Mouse (Mus musculus): Measurements from ENCODE around the gene 2900026A02Rik. TPM values are rescaled to one million over a fixed set of nuclear protein-coding genes. Genes with fewer than 3 reads are reported as not detected.

2900026A02Rik gene
- 0.23 and 0.49 TPM in 2 replicates for total RNA-seq (2017)

DNA sequence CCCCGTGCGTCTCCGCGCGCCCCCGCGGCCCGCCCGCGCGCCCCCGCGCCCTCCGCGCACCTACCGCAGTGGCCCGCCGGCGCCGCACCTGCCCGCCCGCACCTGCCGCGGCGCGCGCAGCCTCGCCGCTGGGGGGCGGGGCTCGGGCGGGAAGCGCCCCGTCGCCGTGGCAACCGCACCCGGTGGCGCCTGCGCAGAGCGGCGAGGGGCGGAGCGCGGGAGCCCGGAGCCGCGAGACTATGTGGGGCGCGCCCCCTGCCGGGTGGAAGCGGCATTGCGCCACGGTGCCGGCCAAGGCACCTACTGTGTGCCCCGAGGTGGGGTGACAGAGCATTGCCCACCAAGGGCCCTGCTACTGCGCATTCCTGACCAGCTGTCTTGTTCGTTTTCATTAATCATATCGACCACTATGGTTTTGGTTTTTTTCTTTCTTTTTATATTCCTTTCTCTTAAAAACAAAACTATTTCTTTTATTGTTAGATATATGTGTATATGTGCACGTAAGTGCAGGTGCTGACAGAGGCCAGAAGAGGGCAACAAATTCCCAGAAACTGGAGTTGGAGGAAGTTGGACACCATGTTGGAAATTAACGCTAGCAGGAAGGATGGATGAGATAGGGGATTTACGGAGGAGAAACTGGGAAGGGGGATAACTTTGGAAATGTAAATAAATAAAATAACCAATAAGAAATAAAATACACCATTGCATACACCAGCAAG lies at the start of gene 2900026A02Rik:
Gene 2900026A02Rik, minus strand, starts transcription at position 90 of the 719 bp plus-strand sequence.
- no peak for ATAC-seq (ENCODE audit: extremely low read depth, insufficient number of reproducible peaks, low FRiP score, poor library complexity, severe bottlenecking)

DNA sequence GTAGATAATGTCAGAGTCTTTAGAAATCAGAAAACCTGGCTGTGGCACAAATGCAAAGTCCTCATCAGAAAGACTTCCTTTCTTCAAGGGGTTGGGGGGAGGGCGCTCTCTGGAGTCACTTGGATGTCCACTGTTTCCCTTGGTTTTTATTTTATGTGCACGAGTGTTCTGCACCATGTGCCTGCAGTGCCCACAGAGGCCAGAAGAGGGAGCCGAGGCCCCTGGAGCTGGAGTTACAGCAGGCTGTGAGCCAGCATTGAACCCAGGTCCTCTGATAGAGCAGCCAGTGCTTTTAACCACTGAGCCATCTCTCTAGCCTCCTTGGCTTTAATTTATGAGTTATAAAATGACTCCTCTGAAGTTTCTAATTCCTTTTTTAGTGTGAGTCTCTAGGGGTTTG lies 49.0 kb upstream of the 2900026A02Rik start:
- ATAC-seq (ENCODE audit: extremely low read depth, insufficient number of reproducible peaks, low FRiP score, poor library complexity, severe bottlenecking), result no peak

DNA sequence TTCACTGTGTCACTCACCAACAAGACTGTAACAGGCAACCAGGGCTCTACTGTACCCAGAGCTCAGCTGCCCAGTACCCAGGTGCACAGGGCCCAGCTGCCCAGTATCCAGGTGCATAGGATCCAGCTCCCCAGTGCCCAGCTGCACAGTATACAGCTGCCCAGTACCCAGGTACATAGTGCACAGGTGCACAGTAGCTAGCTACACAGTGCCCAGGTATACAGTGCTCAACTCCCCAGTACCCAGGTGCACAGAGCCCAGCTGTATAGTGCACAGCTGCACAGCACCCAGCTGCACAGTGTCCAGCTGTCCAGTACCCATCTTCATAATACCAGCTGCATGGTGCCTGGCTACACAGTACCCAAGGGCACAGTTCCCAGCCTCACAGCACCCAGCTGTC lies 47.2 kb upstream of the 2900026A02Rik start:
- ATAC-seq (ENCODE audit: extremely low read depth, insufficient number of reproducible peaks, low FRiP score, poor library complexity, severe bottlenecking), result no peak

DNA sequence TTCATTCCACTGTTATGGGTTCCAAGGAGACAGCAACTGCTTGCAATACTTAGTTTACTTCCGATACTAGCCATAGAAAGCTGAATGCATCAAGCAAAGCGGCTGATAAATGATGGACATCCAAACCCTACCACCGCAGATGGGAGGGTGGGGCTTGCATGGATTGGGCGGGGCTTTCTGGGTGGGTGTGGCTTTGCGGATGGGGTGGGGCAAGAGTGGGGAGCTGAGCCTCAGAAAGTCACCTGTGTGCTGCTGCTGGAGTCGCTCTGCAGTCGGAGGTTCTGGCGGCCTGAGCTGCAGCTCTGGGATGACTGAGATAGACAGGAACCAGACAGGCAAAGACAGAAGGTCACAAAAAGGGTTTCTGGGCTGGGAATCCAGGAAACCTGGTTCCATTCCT lies 44.6 kb upstream of the 2900026A02Rik start:
- ATAC-seq (ENCODE audit: extremely low read depth, insufficient number of reproducible peaks, low FRiP score, poor library complexity, severe bottlenecking), result no peak

DNA sequence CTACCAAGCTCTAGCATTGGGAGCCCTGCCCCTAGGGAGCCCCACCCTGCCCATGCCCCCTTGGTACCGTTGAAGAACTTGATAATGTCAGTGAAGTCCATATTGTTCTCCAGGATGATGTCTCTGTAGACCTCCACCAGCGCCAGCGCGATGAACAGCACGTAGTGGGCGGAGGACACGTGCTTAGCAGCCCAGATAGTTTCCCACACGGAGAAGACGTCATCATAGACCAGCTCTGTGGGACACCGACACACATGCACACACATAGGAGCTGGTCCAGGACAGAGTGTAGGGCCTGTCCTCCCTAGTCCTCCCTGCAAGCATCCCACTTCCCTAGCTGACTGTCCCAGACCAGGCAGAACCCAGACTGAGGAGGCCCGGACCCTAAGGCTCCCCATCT lies 29.8 kb upstream of the 2900026A02Rik start:
- no peak for ATAC-seq (ENCODE audit: extremely low read depth, insufficient number of reproducible peaks, low FRiP score, poor library complexity, severe bottlenecking)

DNA sequence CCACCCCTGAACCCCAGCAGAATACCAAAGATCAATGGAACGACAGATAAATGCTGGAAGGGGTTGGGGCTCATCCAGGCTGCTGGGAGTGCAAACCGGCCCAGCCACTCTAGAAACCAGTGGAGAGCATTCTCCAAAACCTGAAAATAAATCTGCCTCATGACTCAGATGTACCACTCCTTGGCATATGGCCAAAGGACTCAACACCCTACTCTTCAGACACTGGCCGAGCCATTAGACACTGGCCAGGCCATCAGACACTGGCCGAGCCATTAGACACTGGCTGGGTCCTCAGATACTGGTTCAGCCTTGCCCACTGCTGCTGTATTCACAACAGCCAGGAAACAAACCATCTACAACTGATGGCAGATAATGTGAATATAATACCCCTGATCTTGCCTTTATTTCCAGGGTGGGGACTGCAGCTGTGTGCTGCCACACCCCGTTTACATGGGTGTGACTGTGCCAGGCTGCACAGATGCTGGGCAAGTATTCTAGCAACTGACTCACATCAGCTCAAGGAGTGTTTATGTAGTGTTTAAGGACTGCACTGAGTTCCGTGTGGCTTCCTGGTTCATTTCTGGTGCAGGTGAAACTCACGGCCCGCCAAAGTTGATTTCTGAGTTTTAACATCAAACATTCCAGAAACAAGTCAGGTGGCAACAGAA lies 28.4 kb upstream of the 2900026A02Rik start:
- ATAC-seq (ENCODE audit: extremely low read depth, insufficient number of reproducible peaks, low FRiP score, poor library complexity, severe bottlenecking), result no peak

DNA sequence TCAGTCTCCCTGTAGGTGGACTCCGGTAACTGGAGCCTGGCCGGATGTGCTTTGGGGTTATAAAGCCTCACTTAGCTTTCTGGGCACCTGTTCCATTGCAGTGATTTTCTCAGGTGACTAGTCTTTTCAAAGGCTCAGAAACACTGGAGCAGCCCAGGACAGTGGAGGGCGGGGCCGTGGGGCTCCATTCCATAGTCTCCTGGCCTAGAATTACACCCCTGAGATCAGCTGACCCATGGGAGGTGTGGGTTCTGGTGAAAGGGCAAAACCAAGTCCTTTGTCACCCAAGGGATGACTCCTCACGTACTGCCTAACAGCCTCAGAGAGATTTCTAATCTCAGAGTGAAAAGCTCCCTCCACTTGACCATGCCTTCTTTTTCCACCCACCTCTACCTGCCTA lies 9.2 kb upstream of the 2900026A02Rik start:
- ATAC-seq (ENCODE audit: extremely low read depth, insufficient number of reproducible peaks, low FRiP score, poor library complexity, severe bottlenecking), result no peak

DNA sequence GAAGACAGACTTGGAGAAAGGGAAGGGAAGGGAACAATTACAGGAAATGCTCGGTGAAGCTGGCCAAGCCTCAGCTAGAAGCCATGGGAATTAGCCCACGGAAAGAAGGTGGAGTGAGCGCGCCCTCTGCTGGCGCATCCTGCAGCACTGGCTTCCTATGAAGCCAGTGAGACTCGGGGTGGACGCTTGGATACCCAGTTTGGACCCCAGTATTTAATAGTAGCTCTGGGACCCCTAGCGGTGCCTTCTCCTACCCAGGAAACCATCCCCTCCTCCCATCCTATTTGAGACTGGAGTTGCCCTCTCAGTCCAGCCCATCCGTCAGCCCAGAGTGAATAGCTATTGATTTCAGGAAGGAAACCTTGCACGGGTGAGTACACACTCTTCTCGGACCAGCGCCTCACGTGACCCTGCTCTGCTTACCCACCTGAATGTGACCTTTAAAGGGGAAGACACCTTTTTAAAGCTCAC lies 5.6 kb upstream of the 2900026A02Rik start, which contains the start of gene Tmem211:
Gene Tmem211, plus strand, starts transcription at position 278 of the 471 bp plus-strand sequence.
- no peak for ATAC-seq (ENCODE audit: extremely low read depth, insufficient number of reproducible peaks, low FRiP score, poor library complexity, severe bottlenecking)

DNA sequence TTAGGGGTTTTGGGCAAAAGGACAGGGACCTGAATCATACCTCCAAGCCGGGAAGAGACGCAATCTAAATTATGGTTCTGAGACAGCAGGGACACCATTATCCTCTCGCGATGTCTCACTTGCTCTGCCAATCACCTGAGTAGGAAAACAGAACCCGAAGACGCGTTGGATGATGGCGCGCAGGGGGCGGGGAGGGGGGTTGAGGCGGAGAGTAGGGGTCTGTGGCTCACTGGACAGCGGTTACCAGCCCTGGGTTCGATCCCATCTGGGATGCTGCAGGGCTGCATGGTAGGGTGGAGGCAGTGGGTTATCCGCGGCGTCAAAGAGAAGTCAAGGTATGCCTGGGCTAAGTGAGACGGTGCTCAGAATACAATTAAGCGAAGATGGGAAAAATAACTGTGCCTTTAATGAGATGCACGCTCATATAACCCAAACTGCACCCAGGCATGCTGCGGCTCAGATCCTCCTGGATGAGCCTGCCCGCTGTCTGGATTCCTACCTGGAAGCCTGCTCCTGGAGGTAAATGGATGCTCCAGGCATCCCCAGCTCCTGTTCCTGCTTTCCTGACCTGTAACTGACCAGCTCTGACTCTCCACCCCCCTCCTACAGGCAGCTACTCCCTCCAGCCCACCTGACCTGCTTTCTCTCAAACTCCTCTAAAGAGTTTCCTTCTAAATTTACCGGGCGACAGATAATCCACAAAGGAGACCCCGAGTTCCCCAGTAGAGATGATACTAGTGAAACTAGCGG lies 4.8 kb upstream of the 2900026A02Rik start:
- ATAC-seq (ENCODE audit: extremely low read depth, insufficient number of reproducible peaks, low FRiP score, poor library complexity, severe bottlenecking), result no peak

DNA sequence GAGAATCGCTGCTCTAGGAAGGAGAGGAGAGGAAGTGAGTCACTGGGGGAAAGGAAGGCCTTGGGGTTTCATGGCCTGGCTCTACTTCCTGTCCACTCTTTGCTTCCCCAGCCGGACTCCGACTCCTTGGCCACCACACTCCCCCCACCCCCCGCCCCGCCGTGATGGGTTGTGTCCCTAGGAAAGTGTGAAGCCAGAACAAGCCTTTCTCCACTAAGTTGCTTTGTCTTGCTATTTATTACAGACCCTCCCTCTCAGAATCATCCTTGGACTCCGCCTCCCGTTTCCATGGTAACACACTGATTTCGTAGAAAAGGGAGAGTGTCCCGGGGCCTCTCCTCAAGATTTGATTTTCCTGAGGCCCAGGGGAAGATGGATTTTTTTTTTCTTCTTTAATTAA lies 4.2 kb upstream of the 2900026A02Rik start:
- ATAC-seq (ENCODE audit: extremely low read depth, insufficient number of reproducible peaks, low FRiP score, poor library complexity, severe bottlenecking), result no peak

DNA sequence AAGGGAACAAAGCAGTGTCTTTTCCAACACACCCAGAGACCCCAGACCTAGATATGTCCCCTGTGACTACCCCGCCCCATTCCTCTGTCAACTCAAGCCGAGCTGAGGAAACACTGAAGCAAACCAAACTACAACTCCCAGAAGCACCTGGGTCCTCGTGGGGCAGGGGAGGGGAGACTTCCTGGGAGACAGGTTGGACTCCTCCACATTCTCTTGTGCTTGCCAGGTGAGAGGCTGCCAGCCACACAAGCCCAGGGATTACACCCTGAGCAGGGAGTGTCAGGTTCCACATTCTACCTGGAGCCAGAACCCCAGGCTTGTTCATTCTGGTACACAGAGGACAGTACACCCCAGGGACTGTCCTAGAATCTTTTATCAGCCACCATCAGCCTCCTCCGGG lies 2.9 kb upstream of the 2900026A02Rik start:
- no peak for ATAC-seq (ENCODE audit: extremely low read depth, insufficient number of reproducible peaks, low FRiP score, poor library complexity, severe bottlenecking)

DNA sequence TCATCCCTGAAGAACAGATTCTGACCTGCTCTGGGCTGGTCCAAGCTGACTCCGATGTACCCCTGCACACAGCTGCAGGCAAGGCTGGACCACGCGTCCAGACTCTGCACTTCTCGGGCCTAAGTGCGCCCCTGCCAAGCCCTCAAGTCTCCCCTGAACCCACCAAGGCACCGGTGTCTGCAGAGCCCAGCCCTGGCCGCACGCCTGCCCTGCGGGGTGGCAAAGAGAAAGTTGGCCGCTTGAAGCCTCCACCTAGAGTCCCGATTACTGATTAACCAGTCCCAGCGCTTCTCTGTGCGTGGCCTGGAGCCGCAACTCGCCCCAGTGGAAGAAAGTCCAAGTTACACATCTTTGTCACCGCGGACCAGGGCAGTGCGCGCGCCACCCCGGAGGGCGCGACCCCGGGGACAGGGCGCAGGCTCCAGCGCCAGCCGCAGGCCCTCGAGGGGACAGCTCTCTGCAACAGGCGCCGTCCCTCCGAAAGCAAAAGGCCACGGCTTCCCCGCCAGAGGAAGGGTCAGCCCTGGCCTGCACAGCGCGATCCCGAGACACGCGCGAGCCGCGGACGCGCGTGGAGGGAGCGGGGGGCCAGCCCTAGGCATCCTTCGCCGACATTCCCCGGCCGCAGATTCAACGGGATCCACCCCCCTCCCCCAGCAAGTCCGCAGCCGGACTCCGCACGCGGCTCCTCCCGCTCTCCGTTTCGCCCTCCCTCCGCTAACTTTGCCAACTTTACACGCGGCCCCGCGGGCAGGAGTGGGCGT lies 471 bp downstream of the 2900026A02Rik start:
- ATAC-seq (ENCODE audit: extremely low read depth, insufficient number of reproducible peaks, low FRiP score, poor library complexity, severe bottlenecking), result no peak

DNA sequence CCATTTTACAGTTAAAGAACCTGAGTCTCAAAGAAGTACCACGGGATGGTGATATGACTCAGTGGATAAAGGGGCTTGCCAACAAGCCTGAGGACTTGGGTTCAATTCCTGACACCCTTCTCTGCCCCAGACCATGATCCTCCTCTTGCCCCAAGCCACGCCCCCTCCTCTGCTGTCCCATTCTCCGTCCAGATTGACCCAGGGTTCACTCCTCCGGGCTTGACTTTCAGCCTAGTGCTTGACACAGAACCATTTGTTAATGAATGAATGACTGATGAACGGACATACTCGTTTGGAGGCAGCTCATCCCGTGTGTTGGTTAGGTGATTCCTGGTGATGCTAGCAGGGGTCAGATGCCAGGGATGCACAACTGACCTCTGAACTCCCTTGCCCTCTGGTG lies 1.2 kb downstream of the 2900026A02Rik start:
- ATAC-seq (ENCODE audit: extremely low read depth, insufficient number of reproducible peaks, low FRiP score, poor library complexity, severe bottlenecking), result no peak

DNA sequence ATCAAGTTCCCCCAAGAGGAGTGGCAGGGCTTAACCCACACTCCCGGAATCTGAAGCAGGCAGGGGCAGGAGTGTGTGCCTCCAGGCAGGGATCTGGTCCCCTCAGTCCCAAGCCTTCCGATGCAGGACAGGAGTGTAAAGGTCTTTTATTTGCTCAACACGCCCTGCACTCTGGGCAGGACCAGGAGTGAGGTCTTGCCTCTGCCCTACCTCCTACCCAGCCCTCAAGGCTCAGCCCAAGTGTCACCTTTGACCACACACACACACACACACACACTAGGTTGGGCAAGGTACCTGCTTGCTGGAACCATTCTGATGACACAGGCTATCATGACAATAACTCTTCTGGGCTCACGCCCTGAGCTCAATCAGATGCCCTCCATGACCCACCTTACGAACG lies 1.6 kb downstream of the 2900026A02Rik start:
- no peak for ATAC-seq (ENCODE audit: extremely low read depth, insufficient number of reproducible peaks, low FRiP score, poor library complexity, severe bottlenecking)

DNA sequence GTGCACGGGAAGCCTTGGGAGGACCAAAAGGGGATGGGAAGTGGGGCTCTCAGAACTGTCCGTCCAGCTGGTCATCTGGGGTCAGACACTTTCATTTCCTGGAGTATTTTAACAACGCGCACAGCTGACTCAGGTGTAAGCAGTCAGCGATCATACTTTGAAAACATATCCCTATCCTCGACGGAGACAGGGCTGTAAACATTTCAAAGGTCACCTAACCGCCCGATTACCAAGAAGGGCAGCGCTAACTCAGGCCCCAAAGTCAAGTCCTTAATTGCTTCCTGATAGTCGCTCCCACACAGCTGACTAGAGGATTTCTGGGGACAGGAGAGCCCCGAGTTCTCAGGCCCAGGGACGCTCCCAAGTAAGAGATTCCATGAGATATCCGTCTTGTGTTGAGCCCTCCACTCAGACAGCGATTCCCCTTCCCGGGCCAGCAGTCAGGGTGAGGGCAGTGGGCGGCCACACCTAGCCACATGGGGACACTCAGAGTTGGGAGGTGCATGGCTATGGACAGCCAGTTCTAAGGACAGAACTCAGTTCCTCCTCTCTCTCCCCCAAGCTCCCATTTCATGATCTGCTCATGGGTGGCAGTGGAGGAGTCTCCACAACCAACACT lies 2.3 kb downstream of the 2900026A02Rik start:
- ATAC-seq (ENCODE audit: extremely low read depth, insufficient number of reproducible peaks, low FRiP score, poor library complexity, severe bottlenecking), result no peak

DNA sequence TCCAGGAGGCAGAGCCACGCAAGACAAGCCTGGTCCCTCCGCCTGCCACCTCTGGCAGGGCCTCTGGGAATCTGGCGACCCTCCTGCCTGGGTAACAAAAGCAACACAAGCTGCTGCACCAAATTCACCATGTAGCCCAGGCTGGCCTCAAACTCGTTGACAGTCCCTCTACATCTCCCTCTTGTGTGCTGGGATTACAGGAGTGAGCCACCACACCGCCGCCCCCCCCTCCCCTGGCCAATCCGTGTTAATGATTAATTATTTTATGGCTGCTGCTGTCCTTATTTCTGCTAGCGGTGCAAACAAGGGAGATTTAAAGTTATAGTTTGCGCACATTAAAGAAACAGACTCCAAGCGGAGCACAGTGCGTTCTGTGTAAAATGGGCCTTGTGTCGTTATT lies 4.0 kb downstream of the 2900026A02Rik start:
- no peak for ATAC-seq (ENCODE audit: extremely low read depth, insufficient number of reproducible peaks, low FRiP score, poor library complexity, severe bottlenecking)

DNA sequence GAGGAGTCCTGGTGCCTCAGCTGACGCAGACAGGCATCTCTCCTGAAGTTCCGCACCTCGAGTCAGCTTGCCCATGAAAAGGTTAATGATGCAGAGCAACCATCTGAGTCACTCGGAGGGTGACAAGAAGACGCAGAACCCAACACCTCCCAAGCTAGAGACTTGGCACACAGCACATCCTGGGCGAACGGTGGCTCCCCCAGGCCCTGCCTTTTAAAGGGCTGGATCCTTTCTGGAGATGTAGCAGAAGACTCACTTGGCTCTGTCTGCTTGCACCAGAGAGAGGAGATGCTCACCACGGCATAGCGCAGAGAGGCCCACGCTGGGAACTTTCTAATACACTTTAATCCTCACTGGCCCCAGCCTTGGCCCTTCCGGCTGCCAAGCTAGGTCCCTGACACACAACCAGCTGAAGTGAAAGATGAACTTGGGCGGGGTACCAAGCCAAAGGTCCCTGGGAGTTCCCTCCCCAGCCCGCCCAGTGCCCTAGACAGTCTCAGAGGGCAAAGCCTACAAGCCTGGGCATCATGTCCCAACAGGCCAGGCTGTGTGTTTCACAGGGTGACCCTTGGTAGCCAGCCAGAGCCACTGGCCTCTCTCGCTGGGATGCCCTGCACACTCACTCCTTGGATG lies 4.6 kb downstream of the 2900026A02Rik start:
- no peak for ATAC-seq (ENCODE audit: extremely low read depth, insufficient number of reproducible peaks, low FRiP score, poor library complexity, severe bottlenecking)

DNA sequence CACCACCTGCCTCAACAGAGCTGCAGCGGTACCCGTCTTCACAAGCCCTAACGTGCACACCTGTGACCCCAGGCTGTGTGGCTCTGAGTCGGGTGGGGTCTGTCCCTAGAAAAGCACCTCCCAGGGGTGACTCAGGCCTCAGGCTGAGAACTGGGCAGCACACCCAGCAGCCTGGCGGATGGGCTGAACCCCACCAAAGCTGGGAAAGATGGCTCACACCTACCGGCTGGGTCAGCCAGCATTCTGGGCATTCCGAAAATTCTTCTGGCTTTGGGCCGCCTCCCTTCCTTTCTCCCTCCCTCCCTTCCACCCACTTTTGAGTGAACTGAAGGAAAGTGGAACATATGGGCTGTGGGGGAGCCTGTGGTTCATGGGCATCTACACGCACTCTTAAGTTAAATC lies 5.4 kb downstream of the 2900026A02Rik start:
- no peak for ATAC-seq (ENCODE audit: extremely low read depth, insufficient number of reproducible peaks, low FRiP score, poor library complexity, severe bottlenecking)

Measured in neutrophil, adult 5-6 weeks (primary cell).